Mouse (Mus musculus) kidney, postnatal 14 days (tissue): ENCODE data around the gene Htra1.
A peak's percentile ranks its signal among the peaks of the same experiment; 100 is the strongest.

ENCODE experiments used
- DNase-seq: peaks from one replicate; pipeline ENCODE4 v3.0.0; 2022; ENCODE audit warnings: mixed read lengths

The Htra1 gene

DNA sequence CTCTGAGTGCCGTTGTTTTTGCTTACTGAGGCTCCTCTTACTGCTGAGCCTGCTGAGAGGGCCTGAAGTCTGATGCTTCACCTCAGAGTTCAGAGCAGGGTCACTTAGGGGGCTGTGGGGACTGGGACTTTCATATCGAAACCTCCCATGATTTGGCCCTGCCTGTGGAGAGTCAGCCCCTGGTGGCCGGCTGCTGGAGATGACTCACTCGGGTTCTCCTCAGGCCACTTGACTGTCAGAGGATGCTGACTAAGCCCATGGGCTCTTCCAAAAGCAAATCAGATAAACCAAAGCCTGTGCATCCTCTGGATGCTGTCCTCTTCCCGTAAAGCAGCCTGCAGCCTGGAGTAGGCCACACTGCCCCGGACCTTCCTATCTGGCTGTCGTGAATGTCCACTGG, 32.6 kb downstream of the Htra1 start:
- DNase-seq = peak; percentile 35

DNA sequence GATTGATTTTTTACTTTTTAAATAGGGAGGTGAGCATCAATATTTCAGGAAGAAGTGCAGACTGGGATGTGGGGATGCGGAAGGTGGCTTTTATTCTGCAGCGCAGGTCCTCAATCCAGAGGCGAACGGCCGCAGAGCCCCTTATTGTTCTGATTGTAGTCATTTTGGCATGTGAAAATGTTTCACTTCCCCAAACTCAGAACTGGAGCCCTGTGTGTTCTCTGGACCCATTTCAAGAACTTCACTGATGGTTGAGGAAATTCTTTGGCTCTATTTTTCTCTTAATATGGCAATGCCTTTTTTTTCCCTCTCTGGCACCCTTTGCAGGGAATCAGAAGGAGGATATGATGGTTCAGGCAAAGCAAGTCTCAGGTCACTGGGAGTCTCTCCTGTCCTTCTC, 33.2 kb downstream of the Htra1 start:
- DNase-seq = no peak

DNA sequence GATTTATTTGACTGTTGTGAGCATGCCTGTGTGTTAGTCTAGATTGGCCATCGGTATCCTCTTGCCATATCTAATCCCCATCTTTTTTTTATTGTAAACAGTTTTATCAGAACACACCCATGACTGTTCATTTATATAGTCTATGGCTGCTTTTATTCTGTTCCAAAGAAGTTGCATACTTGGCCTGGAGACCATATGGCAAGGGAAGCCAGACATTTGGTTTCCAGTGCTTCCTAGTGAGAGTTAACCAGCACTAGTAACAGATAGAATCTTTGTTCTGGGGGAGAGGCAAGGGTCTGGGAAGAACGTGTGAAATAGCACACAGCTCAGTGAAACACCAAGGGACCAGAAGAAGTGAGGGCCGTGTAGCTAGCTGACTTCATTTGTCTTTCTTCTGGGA, 33.6 kb downstream of the Htra1 start:
- DNase-seq = no peak

DNA sequence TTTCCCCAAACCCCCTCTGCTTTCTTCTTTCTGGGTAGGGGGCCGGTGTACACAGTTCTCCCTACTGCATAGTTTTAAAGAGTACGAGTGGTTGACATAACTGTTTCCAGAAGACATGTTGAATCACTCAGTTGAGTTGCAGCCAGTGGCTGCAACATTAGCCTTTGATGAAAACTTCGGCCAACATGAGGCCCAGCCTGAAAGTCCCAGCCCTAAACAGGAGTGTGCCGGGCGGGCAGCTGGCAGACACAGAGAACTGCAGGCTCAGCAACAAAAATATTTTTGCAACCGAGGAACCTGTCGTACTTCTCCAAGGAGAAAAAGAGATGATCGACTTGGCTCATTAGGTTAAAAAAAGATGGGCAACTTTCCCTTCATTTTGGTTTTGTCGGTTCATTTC, 36.9 kb downstream of the Htra1 start:
- no peak for DNase-seq

DNA sequence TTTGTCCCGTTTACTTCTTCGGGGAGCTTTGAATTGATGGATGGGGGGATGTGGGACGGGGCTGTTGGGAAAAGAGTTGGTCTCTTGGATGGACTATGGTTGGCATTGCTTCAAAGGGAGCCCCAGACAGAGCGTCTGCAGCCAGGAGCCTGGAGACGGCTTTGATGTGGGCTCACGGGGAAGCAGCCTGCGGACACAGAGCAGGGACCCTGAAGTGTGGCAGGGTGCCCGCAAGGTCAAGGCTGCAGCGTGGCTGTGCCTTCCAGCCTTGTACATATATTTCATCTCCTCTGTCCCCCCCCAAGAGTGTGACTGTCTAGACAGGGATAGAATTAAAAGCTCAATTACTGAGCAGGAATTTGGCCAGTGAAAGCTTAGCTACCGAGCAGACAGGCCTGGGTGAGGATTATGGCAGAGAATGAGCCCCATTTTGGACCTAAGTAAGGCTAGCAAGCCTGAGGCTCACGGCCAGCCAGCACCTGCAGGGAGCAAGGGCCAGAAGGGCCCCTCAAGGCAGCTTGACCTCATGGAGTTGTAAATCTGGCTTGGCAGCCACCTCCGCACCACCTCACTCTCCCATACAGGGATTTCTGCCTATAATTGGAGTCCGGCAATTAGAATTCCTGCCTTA, 40.5 kb downstream of the Htra1 start:
- DNase-seq = no peak

DNA sequence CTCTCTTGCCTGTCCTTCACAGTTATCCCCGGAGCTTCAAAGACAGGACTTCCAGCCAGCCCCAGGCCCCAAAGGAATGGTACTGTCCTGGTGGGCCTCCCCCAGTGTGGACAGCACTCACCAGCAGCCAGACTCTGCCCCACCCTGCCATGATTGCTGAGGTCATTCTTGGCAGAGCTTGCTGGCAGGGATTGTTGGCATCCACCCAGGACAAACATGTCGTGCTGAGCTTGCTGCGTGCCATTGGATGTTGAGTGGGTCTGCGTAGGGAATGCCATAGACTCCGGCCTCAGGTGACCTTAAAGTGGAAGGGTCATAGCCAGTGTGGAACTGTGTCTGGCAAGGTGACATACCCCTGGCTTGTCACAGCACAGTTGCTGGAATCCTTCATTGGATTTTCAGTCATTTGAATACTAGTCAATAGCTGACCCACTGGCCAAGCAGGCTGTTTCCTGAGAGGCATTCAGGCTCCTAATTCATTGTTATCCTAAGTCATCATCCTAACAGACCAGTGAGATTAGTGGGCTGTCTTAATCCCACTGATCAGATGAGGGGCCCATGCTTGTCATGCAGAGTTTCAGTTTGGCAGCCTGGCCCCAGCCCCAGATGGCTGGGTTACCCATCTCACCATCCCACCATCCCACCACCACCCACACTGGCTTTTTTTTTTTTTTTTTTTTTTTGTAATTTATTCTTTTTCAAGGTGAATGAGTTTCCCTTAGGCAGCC, 42.0 kb downstream of the Htra1 start:
- DNase-seq = peak; percentile 93

DNA sequence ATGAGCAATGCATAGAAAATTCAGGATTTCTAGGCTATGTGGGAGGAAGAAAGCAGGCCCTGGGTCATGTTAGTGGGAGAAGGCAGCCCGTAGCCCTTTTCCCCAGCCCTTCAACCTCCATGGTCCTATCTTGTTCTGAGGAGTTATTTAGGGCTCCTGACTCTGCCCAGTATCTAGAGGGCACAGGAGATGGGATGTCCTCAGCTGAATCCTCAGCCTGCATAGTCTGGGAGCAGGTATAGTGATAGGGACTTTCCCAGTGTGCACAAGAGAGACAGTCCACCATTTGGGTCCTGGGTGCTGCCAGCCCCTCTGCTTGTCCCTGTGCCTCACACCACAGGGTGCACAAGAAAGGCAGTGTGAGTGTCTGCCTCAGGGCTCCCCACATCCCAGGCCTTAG, 42.6 kb downstream of the Htra1 start:
- no peak for DNase-seq

DNA sequence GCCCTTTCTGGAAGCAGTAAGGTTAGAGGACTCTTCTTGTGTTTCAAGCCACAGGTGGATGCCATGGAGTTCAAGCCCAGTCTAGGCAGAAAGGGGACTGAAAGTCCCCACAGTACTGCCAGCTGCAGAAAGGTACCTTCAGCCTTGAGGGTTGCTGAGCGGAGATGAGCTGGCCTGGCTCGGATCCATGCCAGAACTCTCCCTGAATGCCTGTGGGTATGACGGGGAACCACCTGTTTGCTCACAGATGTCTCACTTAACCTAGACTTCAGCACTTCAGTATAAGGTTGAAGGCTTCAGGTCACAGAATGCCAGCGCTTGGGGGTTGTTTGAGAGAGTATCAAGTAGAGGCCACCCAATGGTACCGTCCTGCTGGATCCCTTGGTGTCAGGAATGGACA, 44.2 kb downstream of the Htra1 start:
- DNase-seq = no peak

DNA sequence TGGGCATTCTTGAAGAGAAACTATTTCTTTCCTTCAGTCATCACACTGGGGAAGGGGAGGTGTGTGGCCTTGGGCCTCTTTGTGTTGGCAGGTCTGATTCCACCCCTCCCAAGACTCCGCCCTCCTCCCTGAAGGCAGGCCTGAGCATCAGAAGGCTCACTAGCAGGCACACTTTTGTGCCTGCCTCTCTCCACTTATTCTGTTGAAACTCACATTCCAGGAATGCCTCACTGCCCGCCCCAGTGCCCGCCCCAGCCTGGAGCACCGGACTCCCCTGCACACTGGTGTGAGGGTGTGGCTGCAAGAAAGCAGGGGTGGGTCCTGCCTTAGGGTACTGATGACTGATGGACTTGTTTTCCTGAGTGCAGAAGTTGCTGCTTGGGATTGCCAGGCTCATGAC, 46.5 kb downstream of the Htra1 start:
- DNase-seq = peak; percentile 63

DNA sequence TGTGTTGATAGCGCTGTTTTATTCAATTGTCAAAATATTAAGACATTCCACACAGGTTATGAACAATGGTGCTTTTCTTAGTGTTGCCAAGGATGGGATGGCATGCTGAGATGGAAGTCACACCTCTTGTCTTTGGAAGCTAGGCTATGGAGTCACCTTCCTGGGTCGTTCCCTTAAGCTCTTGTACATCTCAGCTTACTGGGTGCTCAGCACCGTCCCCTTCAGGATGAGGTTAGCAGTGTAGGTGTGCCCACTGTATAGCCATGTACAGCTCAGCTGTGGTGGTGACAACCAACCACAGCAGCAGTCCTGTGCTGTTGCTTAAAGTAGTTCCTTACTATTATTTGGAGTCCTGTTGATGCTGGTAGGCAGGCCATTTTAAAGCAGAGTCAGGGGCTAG, 47.0 kb downstream of the Htra1 start:
- no peak for DNase-seq

DNA sequence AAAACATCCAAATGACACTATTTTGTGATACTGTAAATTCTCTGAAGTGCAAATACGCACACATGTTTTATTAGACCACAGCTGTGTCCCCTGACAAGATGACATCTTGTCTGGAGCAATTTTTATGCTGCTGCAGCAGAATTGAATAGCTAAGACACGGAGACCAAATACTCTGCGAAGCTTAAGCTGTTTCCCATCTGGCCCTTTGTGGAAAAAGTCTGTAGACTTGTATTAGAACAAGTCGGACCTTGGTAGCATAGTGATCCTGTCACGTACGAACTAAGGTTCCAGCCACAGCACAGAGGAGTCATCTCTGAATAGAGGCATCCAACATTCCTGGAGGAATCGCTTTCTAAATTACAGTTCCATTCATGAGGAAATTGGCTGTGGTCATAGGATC, 48.4 kb downstream of the Htra1 start:
- DNase-seq = peak; percentile 27

DNA sequence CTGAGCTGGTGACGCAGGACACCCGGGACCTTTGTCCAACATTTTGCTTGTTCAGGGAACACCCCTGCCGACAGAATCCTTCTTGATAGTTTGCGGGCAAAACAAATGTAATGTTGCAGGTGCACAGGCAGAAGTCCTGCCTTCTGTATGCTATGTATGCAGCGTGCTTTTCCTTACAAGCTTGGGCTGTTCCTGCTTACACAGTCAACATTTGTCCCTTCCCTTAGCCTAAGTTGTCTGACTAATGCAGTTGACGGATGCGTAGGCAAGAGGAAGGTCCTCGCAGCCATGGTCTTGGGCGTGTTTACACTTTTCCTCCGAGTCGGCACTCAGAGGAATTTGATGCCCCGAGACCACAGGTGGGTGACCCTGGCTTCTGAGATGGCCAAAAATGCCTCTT, 49.3 kb downstream of the Htra1 start:
- no peak for DNase-seq

DNA sequence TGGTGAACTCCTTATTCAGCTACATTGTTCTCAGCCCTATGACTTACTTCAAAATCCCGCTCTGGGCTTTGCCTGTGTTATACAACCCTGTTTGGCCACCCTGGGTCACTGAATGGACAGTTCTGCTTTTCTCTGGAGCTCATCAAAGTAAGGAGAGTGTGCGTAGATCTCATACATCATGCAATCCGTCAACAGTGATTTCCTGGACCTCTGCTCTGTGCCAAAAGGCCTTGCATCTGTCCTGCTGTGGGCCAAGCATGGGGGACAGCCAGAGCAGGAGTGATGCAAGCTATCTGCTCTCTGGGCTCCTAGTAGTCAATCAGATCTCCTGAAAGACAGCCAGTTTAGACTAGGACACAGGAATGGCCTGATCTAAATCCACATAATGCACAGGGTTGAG, 49.8 kb downstream of the Htra1 start:
- no peak for DNase-seq

DNA sequence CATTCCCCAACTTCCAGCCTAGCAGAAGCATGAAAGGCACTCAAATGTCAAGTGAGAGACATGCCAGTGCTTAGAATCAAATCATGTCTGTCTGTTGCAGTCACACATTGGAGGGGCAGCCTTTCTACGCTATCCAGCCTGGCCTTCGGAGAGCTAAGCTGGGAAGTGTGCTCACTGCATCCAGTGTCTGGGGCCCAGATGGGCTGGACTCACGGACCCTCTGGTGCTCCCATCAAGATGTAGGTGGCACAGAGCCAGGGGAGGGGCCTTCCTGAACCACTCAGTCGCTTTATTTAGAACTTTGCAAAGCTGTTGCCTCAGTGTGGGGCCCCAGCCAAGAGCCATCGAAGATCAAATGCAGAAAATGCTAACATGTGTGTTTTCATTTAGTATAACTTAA, 52.2 kb downstream of the Htra1 start:
- DNase-seq = no peak

DNA sequence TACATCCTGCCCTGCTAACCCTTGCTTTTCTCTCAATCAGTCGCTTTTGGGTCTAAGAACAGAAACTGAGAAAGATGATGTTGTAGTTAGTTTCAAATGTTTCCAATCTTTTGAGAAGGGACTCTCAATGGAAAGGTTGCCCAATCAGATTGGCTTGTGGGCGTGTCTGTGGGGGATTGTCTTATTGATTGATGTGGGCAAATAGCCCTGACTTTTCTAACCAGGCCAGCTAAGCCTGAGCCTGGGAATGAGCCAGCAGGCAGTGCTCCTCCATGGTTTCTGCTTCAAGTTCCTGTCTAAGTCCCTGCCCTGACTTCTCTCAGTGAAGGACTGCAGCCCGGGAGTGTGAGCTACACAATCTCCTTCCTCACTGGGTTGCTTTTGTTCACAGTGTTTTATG, 53.5 kb downstream of the Htra1 start:
- DNase-seq = no peak

DNA sequence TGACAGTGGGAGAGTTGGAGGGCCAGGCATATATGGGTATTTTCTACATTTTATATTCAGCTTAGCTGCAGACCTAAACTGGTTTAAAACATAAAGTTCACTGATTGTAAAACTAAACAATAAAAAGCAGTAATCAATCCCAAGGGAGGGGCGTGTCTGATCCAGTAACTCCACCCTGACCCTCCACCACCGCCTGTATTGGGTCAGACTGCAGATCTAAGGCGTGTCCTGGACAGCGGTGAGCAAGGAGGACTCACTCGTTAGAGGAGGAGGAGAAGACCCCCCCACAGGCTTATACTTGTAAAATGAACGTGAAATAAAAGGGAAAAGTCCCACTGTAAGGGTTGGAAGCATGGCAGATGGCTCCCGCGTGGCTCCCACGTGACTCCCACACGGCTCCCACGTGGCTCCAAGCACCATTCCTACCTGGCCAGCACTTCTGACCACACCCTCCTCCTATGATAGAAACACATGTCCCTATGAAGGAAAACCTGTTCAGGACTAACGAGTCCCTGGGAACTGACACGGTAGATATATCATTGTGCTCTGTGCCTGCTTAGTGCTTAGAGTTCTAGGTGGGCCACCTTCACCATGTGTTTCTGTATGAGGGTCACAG, 55.4 kb downstream of the Htra1 start:
- DNase-seq = no peak

DNA sequence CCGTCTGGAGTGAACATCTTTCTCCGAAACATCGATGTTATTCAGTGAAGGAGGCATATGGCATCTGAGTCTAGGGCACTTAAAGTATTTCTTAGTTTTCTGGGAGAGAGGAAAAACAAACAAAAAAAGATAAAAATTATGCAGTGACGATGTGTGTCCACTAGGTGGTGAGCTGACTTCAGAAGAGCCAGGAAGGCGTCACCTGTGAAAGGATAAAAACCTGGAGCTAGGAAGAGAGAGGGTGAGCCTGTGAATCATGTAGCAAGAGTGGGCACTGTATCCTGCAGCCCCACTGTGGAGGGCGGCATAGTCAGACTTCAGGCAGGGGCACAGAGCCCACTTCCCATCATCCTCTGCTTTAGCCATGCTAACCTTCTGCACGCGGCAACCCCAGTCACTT, 58.0 kb downstream of the Htra1 start:
- DNase-seq = no peak

DNA sequence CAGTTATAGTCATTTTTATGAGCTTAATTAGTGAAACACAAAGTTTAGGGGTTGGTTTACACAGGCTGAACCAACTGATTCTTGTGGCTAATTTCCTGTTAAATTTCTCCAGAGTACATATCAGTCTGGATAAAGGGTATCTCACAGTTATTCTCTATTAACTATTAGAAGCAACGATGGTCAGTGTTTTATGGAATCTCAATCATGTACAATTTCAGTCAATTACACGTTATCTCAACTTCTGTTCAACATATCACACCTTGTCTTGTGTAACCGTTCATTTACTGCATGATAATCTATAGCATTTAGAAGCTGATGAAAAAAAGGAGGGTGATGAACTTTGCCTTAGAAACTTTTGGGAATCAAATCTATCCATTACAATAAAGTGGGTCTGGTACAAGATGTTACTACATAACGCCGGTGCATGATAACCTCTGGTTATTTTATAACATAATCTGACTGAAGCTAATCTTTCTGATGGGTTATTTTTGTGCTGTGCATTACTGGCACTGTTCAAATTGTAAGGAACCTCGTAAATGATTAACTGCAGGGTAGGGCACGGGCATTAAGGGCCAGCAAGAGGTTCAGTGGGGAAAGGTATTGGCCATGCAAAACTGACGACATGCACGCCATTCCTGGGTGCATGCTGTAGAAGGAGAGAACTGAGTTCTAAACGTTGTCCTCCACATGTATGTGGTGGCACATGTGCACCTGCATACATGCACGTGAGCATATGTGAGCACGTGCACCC, 66.2 kb downstream of the Htra1 start:
- DNase-seq = no peak

DNA sequence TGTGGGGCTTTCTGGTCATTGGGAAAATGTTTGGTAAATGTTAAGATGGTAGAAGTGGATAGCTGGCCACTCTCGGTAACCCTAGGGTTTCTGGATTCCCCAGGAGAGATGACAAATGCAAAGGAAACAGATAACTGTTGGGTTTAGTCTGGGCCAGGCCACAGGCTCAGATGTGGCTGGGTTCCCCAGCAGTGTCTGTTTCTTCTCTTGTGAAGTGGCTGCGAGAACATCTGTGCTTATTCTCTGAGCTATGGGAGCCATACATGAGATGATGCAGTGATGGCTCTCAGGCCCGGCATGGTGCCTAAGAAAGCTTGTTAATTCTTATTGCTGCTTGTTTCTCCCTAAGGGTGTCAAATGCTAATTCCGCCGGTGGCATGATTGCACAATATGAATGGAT, 68.2 kb downstream of the Htra1 start:
- no peak for DNase-seq

DNA sequence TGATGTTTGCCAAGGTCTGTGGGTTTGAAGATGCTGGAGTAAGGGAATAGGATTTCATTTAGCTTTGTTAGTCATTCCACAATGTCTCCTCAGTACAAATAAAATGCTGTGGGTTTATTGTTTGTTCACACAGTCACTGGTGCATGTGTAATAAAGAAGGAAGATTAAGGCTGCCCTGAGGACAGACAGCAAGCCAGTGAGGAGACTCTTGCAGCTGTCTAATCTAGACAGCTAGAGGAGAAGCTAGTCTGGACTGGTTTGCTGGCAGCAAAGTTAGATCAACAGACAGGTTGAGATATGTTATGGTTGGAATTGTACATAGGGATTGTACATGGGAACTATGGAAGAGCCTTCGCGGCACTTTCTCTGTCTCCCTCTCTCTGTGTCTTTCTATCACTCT, 71.3 kb downstream of the Htra1 start:
- DNase-seq = no peak

DNA sequence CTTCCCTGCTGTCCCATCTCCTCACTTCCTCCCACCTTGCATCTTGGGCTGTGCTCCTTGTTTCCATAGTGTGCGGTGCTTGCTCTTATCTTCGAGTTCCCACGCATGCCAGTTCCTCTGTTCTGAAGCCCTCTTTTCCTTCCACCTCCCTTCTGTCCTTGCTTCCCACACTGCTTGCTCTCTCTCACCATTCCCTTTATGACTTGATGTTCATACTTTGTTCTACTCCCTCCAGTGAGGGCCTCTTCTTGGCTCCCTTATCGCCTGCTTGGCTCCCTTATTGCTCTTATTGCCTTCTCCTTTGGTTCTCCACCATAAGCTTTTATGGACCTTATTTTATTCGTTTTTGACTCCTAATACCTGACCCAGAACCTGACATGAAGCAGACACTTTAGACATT, 73.3 kb downstream of the Htra1 start:
- no peak for DNase-seq

DNA sequence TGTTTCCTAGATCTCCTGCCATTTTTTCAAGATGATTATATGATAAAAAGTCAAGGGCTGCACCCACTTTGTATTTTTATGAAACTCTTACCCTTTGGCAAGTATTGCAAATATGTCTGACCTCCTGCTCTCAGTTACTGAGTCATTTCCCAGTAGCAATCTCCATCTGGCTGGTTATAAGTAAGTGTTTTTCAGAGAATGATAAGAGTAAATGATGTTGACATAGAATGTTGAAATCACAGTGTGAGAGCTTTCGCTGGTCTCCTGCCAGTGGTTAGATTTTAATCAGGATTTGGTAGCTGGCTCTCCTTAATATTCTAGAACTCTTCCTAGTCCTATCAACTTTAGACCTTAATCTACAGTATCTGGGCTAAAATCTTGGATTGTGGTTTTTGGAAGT, 76.0 kb downstream of the Htra1 start:
- no peak for DNase-seq

DNA sequence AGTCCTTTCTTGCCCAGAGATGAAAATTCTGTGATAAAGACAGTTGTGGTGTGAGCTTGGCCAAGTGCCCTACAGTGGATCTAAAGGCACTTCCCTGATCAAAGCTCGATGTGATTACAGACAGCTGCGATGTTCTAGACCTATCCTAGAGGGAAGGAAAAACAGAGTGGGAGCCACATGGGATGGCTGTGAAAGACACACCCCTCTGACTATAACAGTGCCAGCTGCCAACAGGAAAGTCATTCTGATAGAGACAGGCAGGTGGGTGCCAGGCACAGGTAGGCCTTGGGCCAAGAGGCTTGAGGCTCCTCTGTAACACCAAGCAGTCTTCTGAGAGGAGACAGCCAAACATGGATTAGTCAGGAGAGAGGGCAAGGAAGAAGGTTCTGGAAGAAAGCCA, 83.3 kb downstream of the Htra1 start:
- DNase-seq = no peak

DNA sequence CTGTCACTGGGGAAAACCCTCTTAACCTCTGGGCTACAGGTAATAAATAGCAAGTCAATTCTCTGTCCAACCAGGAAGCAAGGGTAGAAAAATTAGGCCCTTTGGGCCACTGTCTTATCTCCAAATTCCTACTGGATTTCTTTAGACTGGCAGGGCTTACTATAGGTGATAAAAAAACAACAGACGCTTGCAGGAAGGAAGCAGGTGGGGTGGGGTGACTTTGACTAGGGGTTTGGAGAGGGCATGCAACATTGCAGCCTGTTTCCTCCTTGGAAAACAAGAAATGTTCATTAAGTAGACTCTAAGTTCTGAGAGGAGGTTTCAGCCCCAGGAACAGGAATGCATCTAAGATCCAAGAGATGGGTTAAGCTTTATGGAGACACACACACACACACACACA, 88.9 kb downstream of the Htra1 start:
- no peak for DNase-seq
